Mouse (Mus musculus) telencephalon, adult 2 months (tissue): ENCODE data around the gene Tnfaip8l2.
"Not testable (repeated sequence)": the region's sequence is repeated elsewhere in the genome, so short reads cannot be mapped to it uniquely, and the experiment has no call there.

Source experiments
- DNase-seq: peaks from one replicate; pipeline ENCODE4 v3.0.0-alpha.2; 2011; ENCODE audit warnings: low read depth, low spot score

Gene Tnfaip8l2

DNA sequence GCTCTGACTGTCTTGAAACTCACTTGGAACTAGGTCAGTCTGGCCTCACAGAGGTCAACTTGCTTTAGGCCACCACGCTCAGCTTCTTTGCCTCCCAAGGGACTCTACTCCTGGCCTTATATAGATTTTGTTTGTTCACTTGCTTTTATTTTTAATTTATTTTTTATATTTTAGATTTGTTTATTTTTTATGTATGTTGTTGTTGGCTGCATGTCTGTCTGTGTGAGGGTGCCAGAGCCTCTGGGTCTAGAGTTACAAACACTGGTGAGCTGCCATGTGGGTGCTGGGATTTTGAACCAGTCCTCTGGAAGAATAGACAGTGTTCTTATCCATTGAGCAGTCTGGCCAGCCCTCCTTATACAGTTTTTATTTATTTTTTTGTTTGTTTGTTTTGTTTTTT, 29.4 kb downstream of the Tnfaip8l2 start:
- no peak for DNase-seq

- DNase-seq = peak; percentile 93
Observed at GRCm38 (mm10) chr3:95110911-95111726, 31.0 kb downstream of the Tnfaip8l2 start, which contains the start of gene Vps72. Gene Vps72 (plus strand): TSS chr3:95111022.

DNA sequence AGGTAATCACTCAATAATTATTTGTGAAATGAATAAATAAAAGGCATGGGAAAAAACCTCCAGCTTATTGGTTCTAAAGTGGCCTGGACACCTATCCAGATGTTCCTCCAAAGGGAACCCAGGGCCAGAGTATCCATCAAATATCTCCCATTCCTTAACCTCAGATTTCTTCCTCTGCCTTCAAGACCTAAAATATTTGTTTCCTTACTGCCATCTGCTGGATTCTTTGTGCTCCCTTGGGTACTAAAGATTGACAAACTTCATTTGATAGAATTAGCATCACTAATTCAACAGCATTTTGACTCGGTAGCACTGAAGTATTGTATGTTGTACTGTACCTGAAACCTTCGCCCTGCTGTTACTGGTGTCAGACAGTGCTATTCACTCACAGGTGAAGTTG, 34.3 kb downstream of the Tnfaip8l2 start:
- no peak for DNase-seq

DNA sequence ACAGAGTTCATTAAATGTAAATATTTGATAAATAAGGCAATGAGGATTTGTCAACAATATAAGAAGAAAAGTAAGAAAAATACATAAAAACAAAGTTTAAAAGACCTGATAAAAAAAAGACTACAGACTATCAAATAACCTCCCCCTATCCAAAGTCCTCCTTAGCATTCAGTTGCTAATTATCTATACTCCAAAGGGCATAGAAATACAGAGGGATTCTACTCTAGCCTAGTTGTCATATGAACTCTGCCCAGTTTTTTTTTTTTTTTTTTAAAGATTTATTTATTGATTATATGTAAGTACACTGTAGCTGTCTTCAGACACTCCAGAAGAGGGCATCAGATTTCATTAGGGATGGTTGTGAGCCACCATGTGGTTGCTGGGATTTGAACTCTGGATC, 34.9 kb downstream of the Tnfaip8l2 start:
- DNase-seq = not testable (repeated sequence)

GRCm38 (mm10) chr3:95106338-95107117, 35.6 kb downstream of the Tnfaip8l2 start, which contains the start of gene Pip5k1a:
Gene Pip5k1a (minus strand): TSS chr3:95106930.
- peak; percentile 100 for DNase-seq

GRCm38 (mm10) chr3:95105586-95106337, 36.4 kb downstream of the Tnfaip8l2 start:
- peak; percentile 42 for DNase-seq

DNA sequence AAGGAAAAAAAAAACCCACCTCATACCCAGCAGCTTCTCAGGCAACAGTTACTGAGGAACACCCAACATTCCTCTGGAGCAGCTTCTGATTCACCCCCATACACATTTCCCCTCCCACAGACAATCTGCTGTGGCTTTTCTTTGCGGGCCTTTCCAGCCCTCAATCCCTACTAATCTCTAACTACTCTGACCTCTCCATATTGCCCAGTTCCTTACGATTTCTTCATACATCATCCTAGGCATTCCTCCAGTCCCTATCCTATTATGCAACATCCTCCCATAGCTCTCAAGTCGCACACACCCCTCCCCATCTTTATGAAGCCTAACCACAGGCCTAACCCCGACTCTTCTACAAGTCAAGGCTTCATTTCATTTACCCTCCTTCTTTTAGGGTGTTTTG, 37.0 kb downstream of the Tnfaip8l2 start:
- peak; percentile 76 for DNase-seq

GRCm38 (mm10) chr3:95100854-95101253, 41.3 kb downstream of the Tnfaip8l2 start:
- no peak for DNase-seq
